Mouse (Mus musculus) forebrain, embryonic 14.5 days (tissue): Measurements from ENCODE around the gene Tle1. TPM values are rescaled to one million over a fixed set of nuclear protein-coding genes. Genes with fewer than 3 reads are reported as not detected.

Experiments used
- ATAC-seq: fragments of 200-750 bp; cut with Nextera tagmentation; 2 replicates; pipeline ENCODE4 v1.8.0; 2017; ENCODE audit warnings: mild to moderate bottlenecking, moderate library complexity
- DNase-seq: peaks from one replicate; pipeline ENCODE4 v3.0.0-alpha.2; 2015; ENCODE audit warnings: low spot score
- H3K27ac ChIP-seq: fragments of 300-500 bp; sonication (generic); 2 replicates; pipeline ENCODE4 v1.5.1; 2014; ENCODE audit warnings: low read depth, mild to moderate bottlenecking, control low read depth, low read length, moderate library complexity
- H3K27me3 ChIP-seq: fragments of 300-500 bp; sonication (generic); replicated peaks from 2 replicates; pipeline ENCODE4 v1.6.1; 2014; ENCODE audit warnings: low read length, control low read depth, mixed read lengths; ENCODE audit not compliant: control insufficient read depth, insufficient read depth
- H3K36me3 ChIP-seq: fragments of 300-500 bp; sonication (generic); 2 replicates; pipeline ENCODE4 v1.6.1; 2014; ENCODE audit warnings: low read length, control low read depth; ENCODE audit not compliant: control insufficient read depth, insufficient read depth
- H3K4me1 ChIP-seq: fragments of 300-500 bp; sonication (generic); 2 replicates; pipeline ENCODE4 v1.6.1; 2014; ENCODE audit warnings: antibody characterized with exemption, low read length, control low read depth; ENCODE audit not compliant: control insufficient read depth, insufficient read depth
- H3K4me2 ChIP-seq: fragments of 300-500 bp; sonication (generic); 2 replicates; pipeline ENCODE4 v1.6.1; 2014; ENCODE audit warnings: mild to moderate bottlenecking, control low read depth, low read length
- H3K4me3 ChIP-seq: fragments of 300-500 bp; sonication (generic); 2 replicates; pipeline ENCODE4 v1.5.1; 2014; ENCODE audit warnings: low read depth, low read length, control low read depth
- H3K9ac ChIP-seq: fragments of 300-500 bp; sonication (generic); 2 replicates; pipeline ENCODE4 v1.6.1; 2014; ENCODE audit warnings: mild to moderate bottlenecking, low read length, control low read depth, moderate library complexity
- H3K9me3 ChIP-seq: fragments of 300-500 bp; sonication (generic); replicated peaks from 2 replicates; pipeline ENCODE4 v1.6.1; 2016; ENCODE audit warnings: low read length, control low read depth, mixed read lengths; ENCODE audit not compliant: control insufficient read depth
- WGBS: fragments of 180-500 bp; shearing (Covaris S2); extraction: QIAGEN DNeasy Blood & Tissue Kit; methylation state at CpG from one replicate; pipeline ENCODE4 v1.1.7; 2014; 5-methylcytosine and 5-hydroxymethylcytosine counted together
- polyA plus RNA-seq: library from polyadenylated mRNA; unstranded; fragments of >200 nt; fragmentation: Nextera tagmentation; extraction: Ambion mirVana; gene quantifications from 2 replicates; pipeline ENCODE4 v1.2.1, GENCODE M21; 2014

Tle1 gene
- polyA plus RNA-seq, 1 experiment from 2014 or later, result 41.2 TPM

GRCm38 (mm10) chr4:72198877-72199411 is 1.8 kb downstream of the Tle1 start:
- H3K4me1 ChIP-seq, result peaks cover 38% of the 10 kb centered on the region
- H3K4me3 ChIP-seq, result peak overlapping the region; percentile 83
- under 1% methylated on average over 22 of the region's 22 CpGs for whole genome bisulfite sequencing
- DNase-seq (peak; percentile 92), ATAC-seq (peak; percentile 27)
- H3K9me3 ChIP-seq, result no peaks in the 10 kb centered on the region
- H3K4me2 ChIP-seq, result peak overlapping the region; percentile 76
- no peaks in the 10 kb centered on the region for H3K27me3 ChIP-seq
- peaks cover 11% of the 10 kb centered on the region; the same call in 1 of the 2 replicates for H3K36me3 ChIP-seq
- H3K9ac ChIP-seq, result peak overlapping the region; percentile 80
- H3K27ac ChIP-seq, result peak overlapping the region; percentile 59; the same call in 1 of the 2 replicates

GRCm38 (mm10) chr4:72197888-72198605 is 2.7 kb downstream of the Tle1 start:
- Histone ChIP-seq H3K4me3 (peak overlapping the region; percentile 83), H3K4me2 (peak overlapping the region; percentile 76), H3K4me1 (peaks cover 36% of the 10 kb centered on the region), H3K9me3 (no peaks in the 10 kb centered on the region), H3K27ac (no peak overlapping the region), H3K9ac (peak overlapping the region; percentile 80), H3K36me3 (peaks cover 12% of the 10 kb centered on the region; the same call in 1 of the 2 replicates), H3K27me3 (no peaks in the 10 kb centered on the region)
- WGBS, result 4% methylated on average over 7 of the region's 7 CpGs
- ATAC-seq, result no peak
- DNase-seq, result peak; percentile 72

- ATAC-seq (no peak), DNase-seq (peak; percentile 74)
- WGBS, result 19% methylated on average over 6 of the region's 6 CpGs
- Histone ChIP-seq H3K4me1 (peaks cover 36% of the 10 kb centered on the region), H3K27ac (0 out of 2 replicates have a peak overlapping the region, but pooled peaks have one; percentile 33), H3K4me3 (peak overlapping the region; percentile 83), H3K27me3 (no peaks in the 10 kb centered on the region), H3K9me3 (no peaks in the 10 kb centered on the region), H3K36me3 (peaks cover 23% of the 10 kb centered on the region; the same call in 1 of the 2 replicates), H3K4me2 (peak overlapping the region; percentile 76), H3K9ac (peak overlapping the region; percentile 41; the same call in 1 of the 2 replicates)
Measured at GRCm38 (mm10) chr4:72195116-72195835, 5.4 kb downstream of the Tle1 start.

GRCm38 (mm10) chr4:72193276-72193675 is 7.4 kb downstream of the Tle1 start:
- WGBS, result 74% methylated on average over 1 of the region's 1 CpGs
- no peak for DNase-seq
- H3K4me3 ChIP-seq, result no peak overlapping the region
- H3K27me3 ChIP-seq, result no peaks in the 10 kb centered on the region
- H3K9me3 ChIP-seq, result no peaks in the 10 kb centered on the region
- ATAC-seq, result no peak
- no peak overlapping the region for H3K27ac ChIP-seq
- peaks cover 36% of the 10 kb centered on the region for H3K4me1 ChIP-seq
- no peak overlapping the region for H3K9ac ChIP-seq
- H3K4me2 ChIP-seq, result no peak overlapping the region
- H3K36me3 ChIP-seq, result peaks cover 23% of the 10 kb centered on the region; the same call in 1 of the 2 replicates

- WGBS, result 74% methylated on average over 5 of the region's 5 CpGs
- H3K36me3 ChIP-seq, result peaks cover 7% of the 10 kb centered on the region; the same call in 1 of the 2 replicates
- DNase-seq, result no peak
Measured at GRCm38 (mm10) chr4:72184476-72184875, 16.2 kb downstream of the Tle1 start.

GRCm38 (mm10) chr4:72182343-72182988 is 18.3 kb downstream of the Tle1 start:
- peak; percentile 88 for ATAC-seq
- Histone ChIP-seq H3K4me1 (peaks cover 26% of the 10 kb centered on the region), H3K4me2 (peak overlapping the region; percentile 5; the same call in 1 of the 2 replicates), H3K36me3 (peaks cover 7% of the 10 kb centered on the region; the same call in 1 of the 2 replicates), H3K27me3 (no peaks in the 10 kb centered on the region), H3K9me3 (no peaks in the 10 kb centered on the region), H3K9ac (no peak overlapping the region), H3K4me3 (no peak overlapping the region), H3K27ac (no peak overlapping the region; the same call in 1 of the 2 replicates)
- DNase-seq, result peak; percentile 86

More at GRCm38 (mm10) chr4:72184476-72184875, 16.2 kb downstream of the Tle1 start:
- no peak overlapping the region for H3K4me3 ChIP-seq
- no peaks in the 10 kb centered on the region for H3K27me3 ChIP-seq
- H3K9me3 ChIP-seq, result no peaks in the 10 kb centered on the region
- H3K4me1 ChIP-seq, result peaks cover 26% of the 10 kb centered on the region
- H3K27ac ChIP-seq, result no peak overlapping the region
- no peak overlapping the region for H3K4me2 ChIP-seq
- H3K9ac ChIP-seq, result no peak overlapping the region
- no peak for ATAC-seq

- Histone ChIP-seq H3K4me2 (no peak overlapping the region), H3K4me1 (peaks cover 4% of the 10 kb centered on the region), H3K27ac (no peak overlapping the region), H3K4me3 (no peak overlapping the region), H3K27me3 (no peaks in the 10 kb centered on the region), H3K9me3 (no peaks in the 10 kb centered on the region; the same call in 1 of the 2 replicates), H3K36me3 (0 out of 2 replicates have a peak, but pooled peaks cover 8% of the 10 kb centered on the region), H3K9ac (no peak overlapping the region)
- WGBS, result 92% methylated on average over 1 of the region's 1 CpGs
- ATAC-seq (no peak), DNase-seq (no peak)
Measured at GRCm38 (mm10) chr4:72175943-72176342, 24.8 kb downstream of the Tle1 start.

- Histone ChIP-seq H3K27me3 (no peaks in the 10 kb centered on the region), H3K4me2 (no peak overlapping the region), H3K4me3 (no peak overlapping the region), H3K9me3 (no peaks in the 10 kb centered on the region), H3K9ac (no peak overlapping the region), H3K4me1 (peaks cover 27% of the 10 kb centered on the region), H3K36me3 (0 out of 2 replicates have a peak, but pooled peaks cover 3% of the 10 kb centered on the region), H3K27ac (peak overlapping the region; percentile 34; the same call in 1 of the 2 replicates)
- ATAC-seq (peak; percentile 71), DNase-seq (no peak)
- WGBS, result 2% methylated on average over 1 of the region's 1 CpGs
Measured at GRCm38 (mm10) chr4:72168267-72168666, 32.5 kb downstream of the Tle1 start.
